Mouse (Mus musculus) G1E (cell line): ENCODE data around the gene Ptn.

Experiments used
- CTCF ChIP-seq: IDR thresholded peaks from 2 replicates; pipeline ENCODE4 v1.5.1; 2012; ENCODE audit warnings: low read depth, low read length, inconsistent platforms, mixed read lengths
- GATA1 ChIP-seq: IDR thresholded peaks from 2 replicates; pipeline ENCODE4 v1.6.1; 2012; ENCODE audit warnings: borderline replicate concordance, low read length, inconsistent platforms, mixed read lengths
- GATA2 ChIP-seq: IDR thresholded peaks from 2 replicates; pipeline ENCODE4 v1.6.1; 2012; ENCODE audit warnings: low read depth, low read length, inconsistent platforms, borderline replicate concordance

DNA sequence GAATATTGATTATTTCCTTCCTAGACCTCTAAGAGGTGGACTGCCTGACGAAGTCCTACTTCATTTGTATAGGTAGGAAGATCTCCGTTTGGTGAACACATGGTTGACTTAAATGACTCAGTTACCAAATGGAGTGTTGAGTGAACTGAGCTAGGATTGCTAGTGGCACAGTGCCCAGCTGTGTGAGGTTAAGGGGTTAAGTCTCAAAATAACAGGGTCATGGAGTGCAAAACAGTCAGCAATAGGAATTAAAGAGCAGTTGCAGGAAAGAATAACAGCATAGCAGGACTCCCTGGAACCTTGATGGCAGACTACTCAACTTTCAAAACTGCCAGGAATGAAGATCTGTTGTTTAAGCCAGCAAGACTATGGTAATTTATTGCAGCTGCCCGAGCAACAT lies 114.5 kb downstream of the Ptn start:
- TF ChIP-seq CTCF (no peak), GATA2 (no peak), GATA1 (no peak)
